In genomic region chr7:134566322-134566721, GRCm38 (mm10) we compare ENCODE assay signal across 8 mouse cellular contexts.
DNase-seq lines count a peak whose midpoint lies in the region; ATAC-seq lines count a peak whose summit lies in the region.

No protein-coding gene starts in this region.

- DNase-seq in CD4-positive, CD25-positive, alpha-beta regulatory T cell, adult 2 months (ENCODE audit: low read depth, low spot score) = peak; percentile 20
- DNase-seq in MN1 (ENCODE audit: low spot score) = peak; percentile 7
- peak; percentile 71 to 80 for DNase-seq in cerebellum, postnatal 14 days
- peak; percentile 7 to 48 for DNase-seq in heart, adult 9 months (ENCODE audit: low spot score in 2 of 2)
- DNase-seq in layer of hippocampus, postnatal 10 days (ENCODE audit: low spot score in 2 of 2) = peak; percentile 71 to 78
- DNase-seq in lung, postnatal 4 days = peak; percentile 35 to 76
- DNase-seq in testis, postnatal 10 days (ENCODE audit: low spot score) = peak; percentile 81

- no peak for ATAC-seq in CD4-positive, CD25-positive, alpha-beta regulatory T cell, adult 4 months

Comparison
In these comparisons a context has a peak if more than half of its experiments do, and no peak if none do; other contexts are left out.
1. DNase-seq: peak in every context shown above with its lines; median percentile 81 in testis, postnatal 10 days; 76 in cerebellum, postnatal 14 days; 74 in layer of hippocampus, postnatal 10 days; 56 in lung, postnatal 4 days; 28 in heart, adult 9 months; 20 in CD4-positive, CD25-positive, alpha-beta regulatory T cell, adult 2 months; 7 in MN1.